ENCODE assay signal across 19 mouse cellular contexts in genomic region chr7:143017181-143017580, GRCm38 (mm10). TPM values are rescaled to one million over a fixed set of nuclear protein-coding genes. Genes with fewer than 3 reads are reported as not detected.
DNase-seq lines count a peak whose midpoint lies in the region; ATAC-seq and TF ChIP-seq lines count a peak whose summit lies in the region.
"Had no signal": no experiment of that assay in that cellular context is flagged by ENCODE, and none has a peak within 500 bp of the region (broad histone marks: within the 10 kb centered on the region; RNA-seq: fewer than 3 reads in every experiment).

No protein-coding gene starts in this region.

- no peak overlapping the region for H3K9ac ChIP-seq in intestine, embryonic 15.5 days
- no peak overlapping the region; the same call in 1 of the 2 replicates for H3K9ac ChIP-seq in intestine, embryonic 16.5 days (ENCODE audit: low read depth, low read length)
- no peak overlapping the region for H3K9ac ChIP-seq in lung, embryonic 14.5 days
- H3K9ac ChIP-seq: forebrain, embryonic 12.5 days; hindbrain, embryonic 13.5 days; liver, embryonic 14.5 days; neural tube, embryonic 12.5 days had no signal

- intact Hi-C loops in heart, postnatal 25 days (cut with DNase I) = no loop called here

- H3K9me3 ChIP-seq in intestine, embryonic 15.5 days = no peaks in the 10 kb centered on the region
- no peaks in the 10 kb centered on the region for H3K9me3 ChIP-seq in intestine, embryonic 16.5 days (ENCODE audit: control insufficient read depth, low read length)
- H3K9me3 ChIP-seq in lung, embryonic 14.5 days (ENCODE audit: low read depth, low read length) = no peaks in the 10 kb centered on the region
- no peaks in the 10 kb centered on the region for H3K9me3 ChIP-seq in limb, embryonic 10.5 days (replicated peaks)
- H3K9me3 ChIP-seq: forebrain, embryonic 12.5 days; hindbrain, embryonic 13.5 days; neural tube, embryonic 12.5 days had no signal

- H3K4me3 ChIP-seq in intestine, embryonic 15.5 days (replicated peaks) = no peak overlapping the region
- H3K4me3 ChIP-seq in intestine, embryonic 16.5 days (ENCODE audit: low read length) = no peak overlapping the region
- no peak overlapping the region for H3K4me3 ChIP-seq in lung, embryonic 14.5 days (ENCODE audit: low read depth, low read length)
- no peak overlapping the region for H3K4me3 ChIP-seq in limb, embryonic 10.5 days
- H3K4me3 ChIP-seq: forebrain, embryonic 12.5 days; hindbrain, embryonic 13.5 days; neural tube, embryonic 12.5 days had no signal

- peak; percentile 91 for DNase-seq in heart, adult 11 months
- no peak for DNase-seq in heart, postnatal 25 days (ENCODE audit: low spot score)
- DNase-seq in lung, embryonic 14.5 days = no peak
- no peak for DNase-seq in lung, postnatal 36 days
- DNase-seq in limb, embryonic 10.5 days (ENCODE audit: low spot score) = no peak
- DNase-seq in testis, postnatal 10 days (ENCODE audit: low spot score) = no peak
- DNase-seq: cerebellum, postnatal 10 days; embryo, embryonic 11 days; kidney, adult 9 months had no signal

- 77% methylated on average over 4 of the region's 4 CpGs for WGBS in intestine, embryonic 15.5 days
- 80% methylated on average over 4 of the region's 4 CpGs for WGBS in intestine, embryonic 16.5 days
- WGBS in lung, embryonic 14.5 days = 71% methylated on average over 4 of the region's 4 CpGs
- WGBS in limb, embryonic 10.5 days = 82% methylated on average over 4 of the region's 4 CpGs

- no peak for ATAC-seq in intestine, embryonic 15.5 days
- ATAC-seq in intestine, embryonic 16.5 days = no peak
- ATAC-seq in lung, embryonic 14.5 days (ENCODE audit: insufficient read depth) = no peak
- ATAC-seq: Patski had no signal

- H3K27ac ChIP-seq in intestine, embryonic 15.5 days = 0 out of 2 replicates have a peak overlapping the region, but pooled peaks have one; percentile 13
- H3K27ac ChIP-seq in intestine, embryonic 16.5 days (ENCODE audit: low read length) = no peak overlapping the region
- H3K27ac ChIP-seq in lung, embryonic 14.5 days (ENCODE audit: low read depth) = peak overlapping the region; percentile 91
- H3K27ac ChIP-seq in limb, embryonic 10.5 days = peak overlapping the region; percentile 51
- H3K27ac ChIP-seq: forebrain, embryonic 12.5 days; hindbrain, embryonic 13.5 days; liver, embryonic 14.5 days; neural tube, embryonic 12.5 days had no signal

- H3K4me1 ChIP-seq in intestine, embryonic 15.5 days (replicated peaks) = peaks cover 41% of the 10 kb centered on the region
- peaks cover 41% of the 10 kb centered on the region for H3K4me1 ChIP-seq in intestine, embryonic 16.5 days (ENCODE audit: control insufficient read depth, insufficient read depth, low read length)
- H3K4me1 ChIP-seq in lung, embryonic 14.5 days (ENCODE audit: insufficient read depth) = peaks cover 30% of the 10 kb centered on the region
- H3K4me1 ChIP-seq in limb, embryonic 10.5 days = peaks cover 24% of the 10 kb centered on the region

- H3K27me3 ChIP-seq in intestine, embryonic 15.5 days (replicated peaks) = no peaks in the 10 kb centered on the region
- peaks cover 3% of the 10 kb centered on the region; the same call in 1 of the 2 replicates for H3K27me3 ChIP-seq in intestine, embryonic 16.5 days (replicated peaks; ENCODE audit: control insufficient read depth, insufficient read depth, low read length)
- H3K27me3 ChIP-seq in lung, embryonic 14.5 days (ENCODE audit: insufficient read depth, low read length) = no peaks in the 10 kb centered on the region
- no peaks in the 10 kb centered on the region for H3K27me3 ChIP-seq in limb, embryonic 10.5 days (ENCODE audit: low read depth, poor library complexity, severe bottlenecking)
- H3K27me3 ChIP-seq: forebrain, embryonic 12.5 days; hindbrain, embryonic 13.5 days; neural tube, embryonic 12.5 days; Patski had no signal

- H3K4me2 ChIP-seq in intestine, embryonic 15.5 days (replicated peaks) = no peak overlapping the region
- no peak overlapping the region for H3K4me2 ChIP-seq in intestine, embryonic 16.5 days (ENCODE audit: low read depth, low read length)
- no peak overlapping the region for H3K4me2 ChIP-seq in lung, embryonic 14.5 days
- H3K4me2 ChIP-seq: forebrain, embryonic 12.5 days; hindbrain, embryonic 13.5 days; neural tube, embryonic 12.5 days had no signal

- no peak for TF ChIP-seq CTCF in lung, embryonic 14.5 days (IDR thresholded peaks at IDR 0.05; ENCODE audit: low read depth)

- H3K36me3 ChIP-seq in intestine, embryonic 15.5 days = no peaks in the 10 kb centered on the region
- no peaks in the 10 kb centered on the region for H3K36me3 ChIP-seq in intestine, embryonic 16.5 days (ENCODE audit: control insufficient read depth, insufficient read depth, low read length)
- H3K36me3 ChIP-seq in lung, embryonic 14.5 days (ENCODE audit: insufficient read depth) = no peaks in the 10 kb centered on the region
- no peaks in the 10 kb centered on the region for H3K36me3 ChIP-seq in limb, embryonic 10.5 days
- H3K36me3 ChIP-seq: forebrain, embryonic 12.5 days; hindbrain, embryonic 13.5 days; neural tube, embryonic 12.5 days had no signal

RNA-seq across cellular contexts. Expression of gene Tspan32, which starts 12.3 kb away (rescaled TPM):
- total RNA-seq in heart, postnatal 25 days (2021) = 1 to 10 TPM in 1 of 2 experiments, under 1 TPM in 1; 0.34 to 1.5 TPM
- 2.2 and 2.8 TPM in 2 replicates for polyA plus RNA-seq in intestine, embryonic 15.5 days (2015; fragmentation: Nextera tagmentation; extraction: Ambion mirVana)
- polyA plus RNA-seq in intestine, embryonic 16.5 days (2015; fragmentation: Nextera tagmentation; extraction: Ambion mirVana) = 2.4 and 3.1 TPM in 2 replicates
- polyA plus RNA-seq in lung, embryonic 14.5 days (2014; fragmentation: Nextera tagmentation; extraction: Ambion mirVana) = 1.1 and 2.1 TPM in 2 replicates
- 5.5 TPM in 2 replicates for polyA plus RNA-seq in limb, embryonic 10.5 days (2016; fragmentation: Nextera tagmentation; extraction: Ambion mirVana)
- total RNA-seq: layer of hippocampus, postnatal 10 days had no signal

RNA-seq across cellular contexts. Expression of gene Cd81, which starts 35.4 kb away (rescaled TPM):
- total RNA-seq in heart, postnatal 25 days (2021) = 100 to 1,000 TPM; 424 to 455 TPM
- polyA plus RNA-seq in intestine, embryonic 15.5 days (2015; fragmentation: Nextera tagmentation; extraction: Ambion mirVana) = 411 and 413 TPM in 2 replicates
- 391 and 421 TPM in 2 replicates for polyA plus RNA-seq in intestine, embryonic 16.5 days (2015; fragmentation: Nextera tagmentation; extraction: Ambion mirVana)
- polyA plus RNA-seq in lung, embryonic 14.5 days (2014; fragmentation: Nextera tagmentation; extraction: Ambion mirVana) = 654 and 667 TPM in 2 replicates
- polyA plus RNA-seq in limb, embryonic 10.5 days (2016; fragmentation: Nextera tagmentation; extraction: Ambion mirVana) = 267 and 310 TPM in 2 replicates

RNA-seq across cellular contexts. Expression of gene Ascl2, which starts 48.1 kb away (rescaled TPM):
- total RNA-seq in heart, postnatal 25 days (2021) = not detected
- 12.2 and 12.6 TPM in 2 replicates for polyA plus RNA-seq in intestine, embryonic 15.5 days (2015; fragmentation: Nextera tagmentation; extraction: Ambion mirVana)
- polyA plus RNA-seq in intestine, embryonic 16.5 days (2015; fragmentation: Nextera tagmentation; extraction: Ambion mirVana) = 11.4 and 12.7 TPM in 2 replicates
- 2.2 and 3.3 TPM in 2 replicates for polyA plus RNA-seq in lung, embryonic 14.5 days (2014; fragmentation: Nextera tagmentation; extraction: Ambion mirVana)
- 0.26 and 0.40 TPM in 2 replicates for polyA plus RNA-seq in limb, embryonic 10.5 days (2016; fragmentation: Nextera tagmentation; extraction: Ambion mirVana)
- total RNA-seq: left cerebral cortex, postnatal 25 days; midbrain, postnatal 0 days had no signal

RNA-seq across cellular contexts. Expression of gene Tssc4, which starts 51.9 kb away (rescaled TPM):
- total RNA-seq in heart, postnatal 25 days (2021) = 10 to 100 TPM; 13.8 to 19.6 TPM
- 76.0 and 76.2 TPM in 2 replicates for polyA plus RNA-seq in intestine, embryonic 15.5 days (2015; fragmentation: Nextera tagmentation; extraction: Ambion mirVana)
- polyA plus RNA-seq in intestine, embryonic 16.5 days (2015; fragmentation: Nextera tagmentation; extraction: Ambion mirVana) = 67.9 and 74.7 TPM in 2 replicates
- 65.2 and 75.6 TPM in 2 replicates for polyA plus RNA-seq in lung, embryonic 14.5 days (2014; fragmentation: Nextera tagmentation; extraction: Ambion mirVana)
- polyA plus RNA-seq in limb, embryonic 10.5 days (2016; fragmentation: Nextera tagmentation; extraction: Ambion mirVana) = 145 and 157 TPM in 2 replicates
